Mouse (Mus musculus) liver, embryonic 15.5 days (tissue): ENCODE data around the gene Olfr1564. TPM values are rescaled to one million over a fixed set of nuclear protein-coding genes. Genes with fewer than 3 reads are reported as not detected.
"Not testable (repeated sequence)": the region's sequence is repeated elsewhere in the genome, so short reads cannot be mapped to it uniquely, and the experiment has no call there.

Experiments
- ATAC-seq: fragments of 200-750 bp; cut with Nextera tagmentation; 2 replicates; pipeline ENCODE4 v1.8.0; 2017; ENCODE audit warnings: moderate number of reproducible peaks, mild to moderate bottlenecking, moderate library complexity; ENCODE audit not compliant: insufficient read depth
- H3K27ac ChIP-seq: fragments of 300-500 bp; sonication (generic); replicated peaks from 2 replicates; pipeline ENCODE4 v1.5.1; 2015; ENCODE audit warnings: mild to moderate bottlenecking, inconsistent platforms
- H3K27me3 ChIP-seq: fragments of 300-500 bp; sonication (generic); 2 replicates; pipeline ENCODE4 v1.6.1; 2015; ENCODE audit warnings: mild to moderate bottlenecking, inconsistent platforms
- H3K36me3 ChIP-seq: fragments of 300-500 bp; sonication (generic); replicated peaks from 2 replicates; pipeline ENCODE4 v1.6.1; 2015; ENCODE audit warnings: moderate library complexity, mild to moderate bottlenecking, inconsistent platforms
- H3K4me1 ChIP-seq: fragments of 300-500 bp; sonication (generic); replicated peaks from 2 replicates; pipeline ENCODE4 v1.6.1; 2015; ENCODE audit warnings: inconsistent platforms
- H3K4me2 ChIP-seq: fragments of 300-500 bp; sonication (generic); 2 replicates; pipeline ENCODE4 v1.6.1; 2015; ENCODE audit warnings: moderate library complexity, mild to moderate bottlenecking, inconsistent platforms
- H3K4me3 ChIP-seq: fragments of 300-500 bp; sonication (generic); replicated peaks from 2 replicates; pipeline ENCODE4 v1.5.1; 2015; ENCODE audit warnings: mild to moderate bottlenecking, inconsistent platforms
- H3K9ac ChIP-seq: fragments of 300-500 bp; sonication (generic); 2 replicates; pipeline ENCODE4 v1.6.1; 2015; ENCODE audit warnings: moderate library complexity, mild to moderate bottlenecking, inconsistent platforms
- H3K9me3 ChIP-seq: fragments of 300-500 bp; sonication (generic); replicated peaks from 2 replicates; pipeline ENCODE4 v1.6.1; 2016; ENCODE audit warnings: inconsistent platforms
- WGBS: fragments of 180-500 bp; shearing (Covaris S2); methylation state at CpG from one replicate; pipeline ENCODE4 v1.1.7; 2015; ENCODE audit warnings: mixed read lengths; ENCODE audit not compliant: insufficient replicate concordance; 5-methylcytosine and 5-hydroxymethylcytosine counted together
- polyA plus RNA-seq: library from polyadenylated mRNA; unstranded; fragments of >200 nt; fragmentation: Nextera tagmentation; extraction: Ambion mirVana; gene quantifications from 2 replicates; pipeline ENCODE4 v1.2.1, GENCODE M21; 2015

Gene Olfr1564
- not detected in 2 replicates for polyA plus RNA-seq

DNA sequence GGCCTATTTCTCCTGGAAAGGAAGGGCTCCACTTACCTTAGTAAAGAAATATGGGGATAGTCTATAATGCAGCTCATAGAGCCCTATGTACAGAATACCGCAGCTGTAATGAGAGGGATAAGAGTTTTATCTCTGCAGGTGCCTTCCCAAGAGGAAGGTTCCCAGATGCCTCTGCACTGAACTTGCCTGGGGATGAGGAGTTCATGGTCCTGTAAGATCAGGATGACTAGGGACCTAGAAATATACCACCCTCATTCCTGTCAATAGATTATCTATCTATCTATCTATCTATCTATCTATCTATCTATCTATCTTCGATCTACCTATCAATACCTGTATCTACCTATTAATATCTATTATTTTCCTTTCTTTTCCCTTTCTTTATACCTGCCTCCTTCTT, at the start of gene Olfr1564:
TSS of gene Olfr1564 (minus strand) at position 101 of the 400 bp plus-strand sequence.
- ATAC-seq = no peak
- Histone ChIP-seq H3K27ac (no peak within 1 kb of the TSS), H3K9me3 (no peaks in the 10 kb centered on the region), H3K4me2 (no peak within 1 kb of the TSS), H3K4me3 (no peak within 1 kb of the TSS), H3K36me3 (no peaks in the 10 kb centered on the region), H3K27me3 (no peaks in the 10 kb centered on the region), H3K9ac (no peak within 1 kb of the TSS), H3K4me1 (no peaks in the 10 kb centered on the region)
- 48% methylated on average over 2 of the region's 2 CpGs for WGBS

DNA sequence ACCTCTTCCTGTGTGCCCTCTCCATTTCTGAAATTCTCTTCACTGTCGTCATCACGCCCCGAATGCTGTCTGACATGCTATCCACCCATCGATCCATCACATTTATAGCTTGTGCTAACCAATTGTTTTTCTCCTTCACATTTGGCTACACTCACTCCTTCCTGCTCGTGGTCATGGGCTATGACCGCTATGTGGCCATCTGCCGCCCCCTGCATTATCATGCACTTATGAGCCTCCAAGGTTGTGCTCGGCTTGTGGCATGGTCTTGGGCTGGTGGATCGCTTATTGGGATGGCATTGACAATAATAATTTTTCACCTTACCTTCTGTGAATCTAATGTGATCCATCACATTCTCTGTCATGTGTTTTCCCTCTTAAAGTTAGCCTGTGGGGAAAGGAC, 47.4 kb upstream of the Olfr1564 start:
- Histone ChIP-seq H3K9ac (no peak overlapping the region), H3K36me3 (no peaks in the 10 kb centered on the region), H3K27ac (no peak overlapping the region), H3K4me1 (no peaks in the 10 kb centered on the region), H3K9me3 (no peaks in the 10 kb centered on the region), H3K4me2 (no peak overlapping the region), H3K27me3 (no peaks in the 10 kb centered on the region), H3K4me3 (no peak overlapping the region)
- WGBS = 70% methylated on average over 9 of the region's 9 CpGs
- ATAC-seq = no peak

DNA sequence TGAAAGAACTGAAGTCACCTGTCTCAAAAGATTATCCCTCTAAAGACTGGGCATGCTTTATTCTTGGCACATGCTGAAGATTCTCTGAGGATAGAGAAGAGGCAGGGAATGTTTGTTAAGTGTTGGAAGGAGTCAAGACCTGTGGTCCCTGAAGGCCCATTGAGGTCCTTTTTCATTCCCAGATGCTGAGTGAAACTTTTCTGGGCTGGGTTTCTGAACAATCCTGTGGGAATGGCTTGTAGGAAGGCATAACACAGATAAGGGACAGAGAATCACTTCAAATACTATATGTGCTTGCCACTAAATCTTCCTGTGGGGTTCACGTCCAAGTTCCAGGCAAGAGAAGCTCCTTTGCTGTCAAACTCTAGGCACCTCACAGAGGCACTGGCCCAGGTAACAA, 42.9 kb upstream of the Olfr1564 start, which contains the start of gene Olfr63:
TSS of gene Olfr63 (plus strand) at position 301 of the 400 bp plus-strand sequence.
- no peak within 1 kb of the TSS for H3K27ac ChIP-seq
- no peak within 1 kb of the TSS for H3K4me2 ChIP-seq
- no peaks in the 10 kb centered on the region for H3K27me3 ChIP-seq
- no peak for ATAC-seq
- H3K36me3 ChIP-seq = no peaks in the 10 kb centered on the region
- no peak within 1 kb of the TSS for H3K4me3 ChIP-seq
- no peak within 1 kb of the TSS for H3K9ac ChIP-seq
- no peaks in the 10 kb centered on the region for H3K4me1 ChIP-seq
- H3K9me3 ChIP-seq = no peaks in the 10 kb centered on the region
- 50% methylated on average over 1 of the region's 1 CpGs for WGBS

DNA sequence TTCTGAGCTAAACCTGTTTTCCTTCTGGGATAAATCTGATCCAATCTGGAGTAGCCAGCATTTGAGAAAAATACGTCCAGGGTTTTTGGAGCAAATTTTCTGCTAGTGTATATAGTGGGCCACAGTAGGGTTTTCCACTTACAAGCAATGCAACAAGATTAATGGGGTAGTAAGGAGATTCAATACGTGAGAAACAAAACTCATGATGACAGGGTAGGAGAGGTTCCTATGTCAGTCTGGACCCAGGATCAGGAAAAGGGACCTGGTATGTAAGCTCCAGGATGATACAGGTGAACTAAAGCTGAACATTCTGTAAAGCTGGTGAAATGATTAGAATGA, 33.8 kb upstream of the Olfr1564 start:
- H3K4me2 ChIP-seq, H3K27me3 ChIP-seq, H3K4me1 ChIP-seq, H3K27ac ChIP-seq, H3K9me3 ChIP-seq, H3K4me3 ChIP-seq, H3K9ac ChIP-seq, H3K36me3 ChIP-seq: not testable (repeated sequence)
- no CpG with 5 or more reads among the region's 2 CpGs for WGBS
- ATAC-seq = 0 out of 2 replicates have a peak, but pooled peaks have one; percentile 5

DNA sequence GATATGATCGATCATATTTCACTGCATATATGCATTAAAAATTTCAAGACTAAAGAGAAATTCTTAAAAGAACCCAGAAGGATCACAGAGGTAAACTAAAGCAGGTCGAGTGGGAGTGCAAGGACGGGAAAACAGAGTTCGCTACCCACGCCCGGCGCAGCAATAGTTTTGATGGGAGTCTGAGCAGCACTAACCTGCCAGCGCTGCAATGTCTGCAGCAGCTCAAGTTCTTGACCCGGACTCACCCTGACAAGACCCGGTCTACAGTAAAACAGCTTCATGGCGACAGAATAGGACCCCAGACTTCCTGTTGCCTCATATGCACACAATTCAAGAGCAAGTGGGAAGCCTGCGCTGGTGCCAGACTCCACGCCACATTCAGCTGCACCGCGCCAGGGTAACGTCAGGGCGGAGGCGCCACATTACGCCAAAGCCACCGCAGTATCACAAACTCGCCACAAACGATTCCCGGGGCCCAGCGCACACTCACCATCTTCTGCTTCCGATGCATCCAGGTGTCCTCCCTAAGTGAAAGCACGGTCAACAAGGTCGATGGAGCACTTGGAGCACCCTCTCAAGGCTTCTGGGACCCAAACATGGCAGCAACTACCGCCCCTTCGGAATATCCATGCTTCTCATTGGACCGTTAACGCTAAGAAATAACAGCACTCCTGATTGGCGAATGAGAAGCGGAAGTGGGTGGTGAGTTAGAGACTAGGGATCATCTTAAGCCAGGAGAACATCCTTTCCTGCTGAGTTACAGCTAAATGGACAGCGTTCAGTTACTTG, 33.2 kb upstream of the Olfr1564 start, which contains the start of gene Zfp955a:
TSS of gene Zfp955a (minus strand) at position 616 of the 789 bp plus-strand sequence.
- not testable (repeated sequence) for H3K4me1 ChIP-seq, H3K4me3 ChIP-seq, H3K27me3 ChIP-seq, H3K36me3 ChIP-seq, H3K9me3 ChIP-seq, H3K27ac ChIP-seq, H3K9ac ChIP-seq
- 5% methylated on average over 1 of the region's 34 CpGs for WGBS
- ATAC-seq = peak; percentile 93
- H3K4me2 ChIP-seq = peak within 1 kb of the TSS; percentile 32

DNA sequence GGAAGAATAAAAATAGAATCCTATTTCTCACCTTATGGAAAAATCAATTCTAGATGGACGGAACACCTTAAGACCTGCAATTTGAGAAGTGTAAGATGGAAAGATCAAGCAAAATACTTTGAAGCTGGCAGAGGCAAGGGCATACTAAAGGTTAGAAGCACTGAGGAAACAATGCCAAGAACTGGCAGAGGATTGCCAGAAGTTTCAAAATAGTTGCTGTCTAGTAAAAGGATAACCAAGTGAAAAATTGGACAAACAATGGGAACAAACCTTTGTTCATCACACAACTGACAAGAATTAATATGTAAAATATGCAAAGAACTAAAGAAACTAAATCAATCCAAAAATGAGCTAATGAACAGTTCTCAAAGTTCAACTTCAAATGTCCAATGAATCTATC, 15.2 kb upstream of the Olfr1564 start:
- not testable (repeated sequence) for H3K4me2 ChIP-seq, H3K9me3 ChIP-seq, ATAC-seq, H3K4me1 ChIP-seq, H3K27me3 ChIP-seq, H3K4me3 ChIP-seq, H3K27ac ChIP-seq, H3K9ac ChIP-seq
- 77% methylated on average over 1 of the region's 1 CpGs for whole genome bisulfite sequencing
- peaks cover 14% of the 10 kb centered on the region for H3K36me3 ChIP-seq

DNA sequence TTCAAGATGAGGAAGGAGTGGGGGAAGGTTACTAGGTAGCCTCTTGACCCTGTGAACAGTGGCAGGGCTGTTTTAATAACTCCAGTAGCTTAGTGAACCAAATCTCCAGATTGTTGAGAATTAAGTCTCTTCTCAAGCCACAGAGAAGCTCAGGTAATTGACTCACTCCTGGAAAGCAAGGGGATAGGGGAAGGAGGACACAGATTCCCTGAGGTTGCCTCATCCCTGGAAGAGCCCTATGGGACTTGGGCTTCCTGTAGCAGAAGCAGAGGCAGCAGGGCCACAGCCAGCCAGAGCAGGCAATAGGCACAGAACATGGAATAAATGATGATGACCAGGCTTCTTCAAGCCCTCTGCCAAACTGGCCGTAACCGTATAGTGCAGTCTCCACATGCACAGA, 30.5 kb downstream of the Olfr1564 start, which contains the start of gene Olfr239:
TSS of gene Olfr239 (plus strand) at position 301 of the 400 bp plus-strand sequence.
- H3K36me3 ChIP-seq, H3K4me2 ChIP-seq, H3K9ac ChIP-seq, ATAC-seq, H3K4me3 ChIP-seq, H3K27ac ChIP-seq, H3K27me3 ChIP-seq, H3K9me3 ChIP-seq, H3K4me1 ChIP-seq: not testable (repeated sequence)
- WGBS = no CpG with 5 or more reads among the region's 2 CpGs

DNA sequence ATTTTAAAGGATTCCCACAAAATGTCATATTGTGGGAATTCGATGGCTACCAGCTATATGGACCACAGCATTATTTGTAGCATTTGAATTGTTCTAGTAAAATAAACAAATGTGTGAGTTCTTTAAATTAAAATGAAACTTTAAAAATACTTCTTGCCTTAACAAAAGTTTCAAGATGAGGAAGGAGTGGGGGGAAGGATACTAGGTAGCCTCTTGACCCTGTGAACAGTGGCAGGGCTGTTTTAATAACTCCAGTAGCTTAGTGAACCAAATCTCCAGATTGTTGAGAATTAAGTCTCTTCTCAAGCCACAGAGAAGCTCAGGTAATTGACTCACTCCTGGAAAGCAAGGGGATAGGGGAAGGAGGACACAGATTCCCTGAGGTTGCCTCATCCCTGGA, 53.3 kb downstream of the Olfr1564 start, which contains the start of gene Olfr55:
TSS of gene Olfr55 (plus strand) at position 301 of the 400 bp plus-strand sequence.
- H3K4me3 ChIP-seq, H3K27me3 ChIP-seq, H3K27ac ChIP-seq, H3K9me3 ChIP-seq, H3K9ac ChIP-seq, H3K4me2 ChIP-seq, ATAC-seq, H3K4me1 ChIP-seq, H3K36me3 ChIP-seq: not testable (repeated sequence)
- WGBS = 52% methylated on average over 1 of the region's 1 CpGs

Other genes starting within 250 kb of the Olfr1564 start
- 2.5 and 3.0 TPM in 2 replicates for gene Zfp952, start 228.6 kb downstream of the Olfr1564 start, polyA plus RNA-seq
- gene Zfp763, start 188.3 kb downstream of the Olfr1564 start, polyA plus RNA-seq = 2.2 and 2.3 TPM in 2 replicates
- not detected in 2 replicates for gene 4921501E09Rik, start 153.6 kb downstream of the Olfr1564 start, polyA plus RNA-seq
- 1.1 and 1.2 TPM in 2 replicates for gene Zfp563, start 132.4 kb downstream of the Olfr1564 start, polyA plus RNA-seq
- not detected in 2 replicates for gene Morc2b, start 82.0 kb downstream of the Olfr1564 start, polyA plus RNA-seq
- gene Olfr55, start 53.2 kb downstream of the Olfr1564 start, polyA plus RNA-seq = not detected in 2 replicates
- not detected in 2 replicates for gene Olfr239, start 30.4 kb downstream of the Olfr1564 start, polyA plus RNA-seq
- 4.2 and 4.3 TPM in 2 replicates for gene Zfp955a, start 33.5 kb upstream of the Olfr1564 start, polyA plus RNA-seq
- 0.02 TPM in 1 of 2 replicates, not detected in the other for gene Olfr63, start 43.0 kb upstream of the Olfr1564 start, polyA plus RNA-seq
- gene Zfp955b, start 67.9 kb upstream of the Olfr1564 start, polyA plus RNA-seq = 2.2 and 2.3 TPM in 2 replicates
- gene Zfp81, start 137.2 kb upstream of the Olfr1564 start, polyA plus RNA-seq = 2.6 TPM in 2 replicates
- 5.9 and 6.4 TPM in 2 replicates for gene Zfp101, start 173.0 kb upstream of the Olfr1564 start, polyA plus RNA-seq
- not detected in 2 replicates for gene Actl9, start 211.2 kb upstream of the Olfr1564 start, polyA plus RNA-seq